Mouse (Mus musculus) midbrain, embryonic 14.5 days (tissue): ENCODE results near the gene Synpo2l. TPM values are rescaled to one million over a fixed set of nuclear protein-coding genes. Genes with fewer than 3 reads are reported as not detected.

Source experiments
- ATAC-seq: fragments of 200-750 bp; cut with Nextera tagmentation; 2 replicates; pipeline ENCODE4 v1.8.0; 2017; ENCODE audit warnings: moderate number of reproducible peaks, moderate library complexity; ENCODE audit not compliant: low FRiP score, low TSS enrichment
- DNase-seq: peaks from one replicate; pipeline ENCODE4 v3.0.0-alpha.2; 2015
- H3K27ac ChIP-seq: fragments of 300-500 bp; sonication (generic); replicated peaks from 2 replicates; pipeline ENCODE4 v1.5.1; 2014; ENCODE audit warnings: mild to moderate bottlenecking, low read depth, low read length, moderate library complexity
- H3K27me3 ChIP-seq: fragments of 300-500 bp; sonication (generic); 2 replicates; pipeline ENCODE4 v1.6.1; 2014; ENCODE audit warnings: low read length, control low read depth, mixed read lengths; ENCODE audit not compliant: control insufficient read depth, insufficient read depth
- H3K36me3 ChIP-seq: fragments of 300-500 bp; sonication (generic); 2 replicates; pipeline ENCODE4 v1.6.1; 2014; ENCODE audit warnings: low read length, control low read depth; ENCODE audit not compliant: control insufficient read depth, insufficient read depth
- H3K4me1 ChIP-seq: fragments of 300-500 bp; sonication (generic); 2 replicates; pipeline ENCODE4 v1.6.1; 2014; ENCODE audit warnings: mild to moderate bottlenecking, antibody characterized with exemption, low read length, control low read depth; ENCODE audit not compliant: control insufficient read depth, insufficient read depth
- H3K4me2 ChIP-seq: fragments of 300-500 bp; sonication (generic); 2 replicates; pipeline ENCODE4 v1.6.1; 2014; ENCODE audit warnings: mild to moderate bottlenecking, low read length, moderate library complexity
- H3K4me3 ChIP-seq: fragments of 300-500 bp; sonication (generic); replicated peaks from 2 replicates; pipeline ENCODE4 v1.5.1; 2014; ENCODE audit warnings: low read depth, low read length
- H3K9ac ChIP-seq: fragments of 300-500 bp; sonication (generic); replicated peaks from 2 replicates; pipeline ENCODE4 v1.6.1; 2014; ENCODE audit warnings: mild to moderate bottlenecking, low read length, moderate library complexity
- H3K9me3 ChIP-seq: fragments of 300-500 bp; sonication (generic); 2 replicates; pipeline ENCODE4 v1.6.1; 2016; ENCODE audit warnings: low read length, control low read depth, mixed read lengths; ENCODE audit not compliant: control insufficient read depth
- WGBS: fragments of 180-500 bp; shearing (Covaris S2); extraction: QIAGEN DNeasy Blood & Tissue Kit; methylation state at CpG from one replicate; pipeline ENCODE4 v1.1.7; 2014; 5-methylcytosine and 5-hydroxymethylcytosine counted together
- polyA plus RNA-seq: library from polyadenylated mRNA; unstranded; fragments of >200 nt; fragmentation: Nextera tagmentation; extraction: Ambion mirVana; gene quantifications from 2 replicates; pipeline ENCODE4 v1.2.1, GENCODE M21; 2014

Gene Synpo2l
- polyA plus RNA-seq, 1 experiment from 2014 or later, result 0.09 TPM

DNA sequence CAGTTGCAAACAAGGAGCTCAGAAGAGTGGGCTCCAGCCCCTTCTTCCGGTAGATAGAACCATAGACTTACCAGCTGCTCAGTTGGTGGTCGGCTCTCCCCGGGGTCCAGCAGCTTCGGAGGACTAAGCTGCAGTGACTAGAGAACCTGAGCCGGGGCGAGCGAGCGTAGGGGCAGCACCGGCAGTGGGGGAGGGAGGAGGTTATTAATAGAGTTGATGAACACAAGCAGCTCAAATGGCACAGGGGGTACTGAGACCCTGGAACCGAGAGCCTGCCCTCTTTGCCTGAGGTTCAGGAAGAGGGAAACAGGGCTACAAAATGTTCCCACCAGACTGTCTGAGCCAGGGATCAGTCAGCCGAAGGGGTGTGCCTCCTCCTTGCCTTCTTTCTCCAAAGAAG lies 11.8 kb downstream of the Synpo2l start, which contains the start of gene Myoz1:
Gene Myoz1 (minus strand): TSS at position 180 of the 400 bp plus-strand sequence.
- no peak for ATAC-seq
- Histone ChIP-seq H3K9ac (no peak within 1 kb of the TSS), H3K4me2 (no peak within 1 kb of the TSS), H3K4me1 (peaks cover 3% of the 10 kb centered on the region; the same call in 1 of the 2 replicates), H3K36me3 (no peaks in the 10 kb centered on the region), H3K27me3 (no peaks in the 10 kb centered on the region), H3K27ac (no peak within 1 kb of the TSS), H3K4me3 (no peak within 1 kb of the TSS), H3K9me3 (no peaks in the 10 kb centered on the region)
- WGBS, result 37% methylated on average over 11 of the region's 11 CpGs
- no peak for DNase-seq

GRCm38 (mm10) chr14:20655731-20656130 lies 12.4 kb downstream of the Synpo2l start:
- H3K36me3 ChIP-seq, result no peaks in the 10 kb centered on the region
- no peak overlapping the region for H3K9ac ChIP-seq
- H3K4me3 ChIP-seq, result no peak overlapping the region
- no peaks in the 10 kb centered on the region for H3K27me3 ChIP-seq
- 81% methylated on average over 9 of the region's 9 CpGs for WGBS
- no peaks in the 10 kb centered on the region for H3K9me3 ChIP-seq
- DNase-seq (no peak), ATAC-seq (no peak)
- H3K4me2 ChIP-seq, result no peak overlapping the region
- H3K27ac ChIP-seq, result no peak overlapping the region
- H3K4me1 ChIP-seq, result peaks cover 3% of the 10 kb centered on the region; the same call in 1 of the 2 replicates

DNA sequence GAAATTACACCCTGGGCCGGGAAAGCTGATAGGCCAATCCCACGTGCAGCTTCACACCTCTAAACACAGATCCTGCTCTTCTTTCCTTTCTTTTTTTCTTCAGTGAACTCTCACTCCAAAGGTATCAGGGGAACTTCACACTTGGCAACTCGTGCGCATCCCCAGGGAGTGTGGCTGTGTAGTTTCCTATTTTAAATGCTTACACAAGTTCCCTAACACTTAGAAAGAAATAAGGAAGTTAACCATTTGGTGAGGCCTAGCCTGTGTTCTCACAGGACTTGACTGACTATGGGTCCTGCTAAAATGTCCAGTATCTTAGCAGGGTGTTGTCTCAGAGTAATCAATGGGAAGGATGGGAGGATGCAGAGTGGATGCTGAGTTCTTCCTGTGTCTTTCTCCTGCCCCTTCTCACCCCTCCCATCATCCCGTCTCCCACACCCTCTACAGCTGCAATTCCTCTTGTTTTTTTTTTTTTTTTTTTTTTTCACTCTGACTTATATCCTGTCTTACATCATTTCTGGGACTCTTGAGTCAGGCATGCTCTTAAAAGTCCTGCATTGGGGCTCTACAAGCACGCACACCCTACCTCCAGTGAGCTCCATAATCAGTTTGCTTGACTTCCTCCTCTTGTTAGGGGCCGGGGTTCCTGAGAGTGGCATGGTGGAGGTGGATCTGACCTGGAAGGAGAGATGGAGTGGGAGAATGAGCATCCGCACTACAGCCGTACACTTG lies 13.3 kb downstream of the Synpo2l start:
- Histone ChIP-seq H3K4me3 (no peak overlapping the region), H3K4me1 (no peaks in the 10 kb centered on the region), H3K9ac (no peak overlapping the region), H3K4me2 (no peak overlapping the region), H3K27me3 (no peaks in the 10 kb centered on the region), H3K27ac (no peak overlapping the region), H3K9me3 (no peaks in the 10 kb centered on the region), H3K36me3 (no peaks in the 10 kb centered on the region)
- WGBS, result 85% methylated on average over 9 of the region's 9 CpGs
- no peak for ATAC-seq
- no peak for DNase-seq

DNA sequence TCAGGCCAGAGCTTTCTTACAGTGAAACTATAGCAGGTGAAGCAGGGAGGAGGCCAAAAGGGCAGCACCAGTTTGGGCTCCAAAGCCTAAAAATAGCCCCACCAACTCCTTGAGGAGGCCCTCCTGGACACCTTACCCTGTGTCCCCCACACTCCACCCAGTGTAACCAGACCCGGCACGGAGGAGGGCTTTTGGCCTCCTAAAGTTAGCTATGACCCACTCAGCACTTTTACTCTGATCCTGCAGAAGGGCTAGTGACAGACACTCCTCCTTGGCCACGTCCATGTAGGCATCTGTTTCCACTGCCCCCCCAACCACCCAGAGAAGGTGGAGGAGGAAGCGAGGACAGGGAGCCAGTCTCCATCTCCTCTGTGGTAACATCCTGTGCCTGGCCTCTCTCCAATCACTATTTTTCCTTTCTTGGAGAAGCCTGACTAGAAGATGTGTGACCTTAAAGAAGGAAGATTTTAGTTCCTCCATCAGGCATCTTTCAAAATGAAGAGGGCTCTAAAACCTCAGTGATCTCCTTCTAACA lies 16.4 kb downstream of the Synpo2l start:
- H3K9ac ChIP-seq, result no peak overlapping the region
- no peaks in the 10 kb centered on the region for H3K36me3 ChIP-seq
- no peak overlapping the region for H3K4me2 ChIP-seq
- no peak overlapping the region for H3K4me3 ChIP-seq
- DNase-seq (no peak), ATAC-seq (no peak)
- no peaks in the 10 kb centered on the region for H3K27me3 ChIP-seq
- 70% methylated on average over 4 of the region's 4 CpGs for WGBS
- H3K27ac ChIP-seq, result no peak overlapping the region
- no peaks in the 10 kb centered on the region for H3K4me1 ChIP-seq
- no peaks in the 10 kb centered on the region for H3K9me3 ChIP-seq

GRCm38 (mm10) chr14:20651000-20651399 lies 17.2 kb downstream of the Synpo2l start:
- H3K9ac ChIP-seq, result no peak overlapping the region
- no peaks in the 10 kb centered on the region for H3K9me3 ChIP-seq
- 84% methylated on average over 2 of the region's 2 CpGs for WGBS
- H3K4me1 ChIP-seq, result no peaks in the 10 kb centered on the region
- H3K36me3 ChIP-seq, result no peaks in the 10 kb centered on the region
- DNase-seq, result no peak
- no peak overlapping the region for H3K4me3 ChIP-seq
- H3K27ac ChIP-seq, result no peak overlapping the region
- ATAC-seq, result no peak
- H3K27me3 ChIP-seq, result no peaks in the 10 kb centered on the region
- no peak overlapping the region for H3K4me2 ChIP-seq

- H3K27ac ChIP-seq, result no peak overlapping the region
- H3K4me3 ChIP-seq, result no peak overlapping the region
- no peaks in the 10 kb centered on the region for H3K27me3 ChIP-seq
- no peak for ATAC-seq
- H3K9me3 ChIP-seq, result no peaks in the 10 kb centered on the region
- no peaks in the 10 kb centered on the region for H3K36me3 ChIP-seq
- H3K9ac ChIP-seq, result no peak overlapping the region
- no peak for DNase-seq
- peaks cover 5% of the 10 kb centered on the region; the same call in 1 of the 2 replicates for H3K4me1 ChIP-seq
- H3K4me2 ChIP-seq, result no peak overlapping the region
Measured at GRCm38 (mm10) chr14:20646381-20646780, 21.8 kb downstream of the Synpo2l start.

DNA sequence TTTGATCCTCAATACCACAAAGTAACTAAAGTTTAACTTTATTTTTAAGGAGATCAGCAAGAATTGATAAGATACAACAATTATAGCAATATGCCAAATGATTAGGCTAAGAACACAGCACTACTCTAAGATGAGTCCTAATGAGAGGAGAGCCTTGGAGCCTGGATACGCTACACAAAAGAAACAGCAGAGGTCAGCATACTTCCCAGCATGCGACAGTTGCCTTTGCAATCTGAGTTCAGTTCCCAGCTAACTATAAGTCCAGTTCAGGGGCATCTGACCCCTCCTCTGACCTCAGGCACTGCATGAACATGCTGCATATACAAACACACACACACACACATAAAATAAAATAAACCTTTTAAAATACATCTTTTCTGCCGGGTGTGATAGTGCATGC lies 22.6 kb downstream of the Synpo2l start:
- Histone ChIP-seq H3K9ac (no peak overlapping the region), H3K36me3 (no peaks in the 10 kb centered on the region), H3K27ac (no peak overlapping the region), H3K27me3 (no peaks in the 10 kb centered on the region), H3K4me2 (no peak overlapping the region), H3K4me1 (peaks cover 5% of the 10 kb centered on the region; the same call in 1 of the 2 replicates), H3K9me3 (no peaks in the 10 kb centered on the region), H3K4me3 (no peak overlapping the region)
- ATAC-seq (no peak), DNase-seq (no peak)
- 36% methylated on average over 3 of the region's 3 CpGs for WGBS

DNA sequence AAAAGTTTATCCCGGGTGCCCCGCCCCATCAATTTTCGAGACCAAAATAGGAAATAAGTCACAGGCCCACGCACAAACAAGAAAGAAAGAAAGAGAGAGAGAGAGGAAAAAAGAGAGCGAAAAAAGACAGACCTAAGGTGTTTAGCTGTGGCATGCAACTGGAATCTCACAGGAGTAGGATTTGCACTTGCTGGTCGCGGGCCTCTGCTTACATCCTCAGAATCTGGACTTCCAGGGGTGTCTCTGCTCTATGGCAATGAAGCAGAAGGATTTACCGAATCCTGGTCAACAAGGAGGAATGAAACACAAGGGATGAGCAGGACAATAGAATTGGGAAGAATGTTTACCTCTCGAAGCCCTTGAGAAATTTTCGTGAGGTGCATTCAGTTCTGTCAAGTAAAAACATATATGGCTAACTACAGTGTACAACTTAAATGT lies 26.7 kb downstream of the Synpo2l start:
- Histone ChIP-seq H3K4me2 (peak overlapping the region; percentile 80), H3K4me1 (peaks cover 5% of the 10 kb centered on the region; the same call in 1 of the 2 replicates), H3K9me3 (no peaks in the 10 kb centered on the region), H3K27me3 (no peaks in the 10 kb centered on the region), H3K9ac (peak overlapping the region; percentile 83), H3K4me3 (peak overlapping the region; percentile 82), H3K27ac (peak overlapping the region; percentile 93), H3K36me3 (no peaks in the 10 kb centered on the region)
- DNase-seq (peak; percentile 38), ATAC-seq (no peak)
- WGBS, result 17% methylated on average over 10 of the region's 10 CpGs
